Comparison of ENCODE assay signal across 18 mouse cellular contexts in genomic region chr8:61436586-61437304, GRCm38 (mm10). TPM values are rescaled to one million over a fixed set of nuclear protein-coding genes. Genes with fewer than 3 reads are reported as not detected.
DNase-seq lines count a peak whose midpoint lies in the region; ATAC-seq and TF ChIP-seq lines count a peak whose summit lies in the region.
"Had no signal": no experiment of that assay in that cellular context is flagged by ENCODE, and none has a peak within 500 bp of the region (broad histone marks: within the 10 kb centered on the region; RNA-seq: fewer than 3 reads in every experiment).

No protein-coding gene starts in this region.

- DNase-seq in hindbrain, embryonic 11.5 days (ENCODE audit: low spot score) = no peak
- no peak for DNase-seq in hindbrain, embryonic 14.5 days (ENCODE audit: low spot score)
- DNase-seq in lung, postnatal 25 days (ENCODE audit: low spot score) = no peak
- DNase-seq in midbrain, postnatal 0 days (ENCODE audit: low spot score) = no peak
- no peak for DNase-seq in left cerebral cortex, postnatal 25 days (ENCODE audit: low spot score in 2 of 2)
- DNase-seq: adrenal gland, postnatal 36 days; cerebellum, postnatal 14 days; liver, embryonic 13.5 days; right cerebral cortex, adult 18-20 months; thymus, postnatal 36 days had no signal

- H3K4me2 ChIP-seq in hindbrain, embryonic 11.5 days (replicated peaks; ENCODE audit: low read depth, low read length) = no peak overlapping the region
- H3K4me2 ChIP-seq in hindbrain, embryonic 14.5 days (replicated peaks) = no peak overlapping the region
- no peak overlapping the region for H3K4me2 ChIP-seq in lung, embryonic 16.5 days (ENCODE audit: low read depth, low read length)
- no peak overlapping the region for H3K4me2 ChIP-seq in hindbrain, embryonic 13.5 days
- no peak overlapping the region for H3K4me2 ChIP-seq in midbrain, postnatal 0 days (ENCODE audit: low read depth, low read length, poor library complexity, severe bottlenecking)
- H3K4me2 ChIP-seq: forebrain, embryonic 15.5 days; heart, embryonic 15.5 days; liver, embryonic 13.5 days had no signal

- WGBS in hindbrain, embryonic 11.5 days = 45% methylated on average over 9 of the region's 9 CpGs
- WGBS in hindbrain, embryonic 14.5 days = 41% methylated on average over 9 of the region's 9 CpGs
- WGBS in lung, embryonic 16.5 days = 39% methylated on average over 9 of the region's 9 CpGs
- WGBS in hindbrain, embryonic 13.5 days = 43% methylated on average over 9 of the region's 9 CpGs
- WGBS in midbrain, postnatal 0 days = 24% methylated on average over 9 of the region's 9 CpGs

- intact Hi-C loops in left cerebral cortex, postnatal 25 days (cut with DNase I) = no loop called here

- H3K27ac ChIP-seq in hindbrain, embryonic 11.5 days (ENCODE audit: low read depth, low read length) = no peak overlapping the region
- no peak overlapping the region for H3K27ac ChIP-seq in hindbrain, embryonic 14.5 days
- H3K27ac ChIP-seq in lung, embryonic 16.5 days (ENCODE audit: low read length) = no peak overlapping the region
- H3K27ac ChIP-seq in hindbrain, embryonic 13.5 days = 0 out of 2 replicates have a peak overlapping the region, but pooled peaks have one; percentile 15
- no peak overlapping the region for H3K27ac ChIP-seq in midbrain, postnatal 0 days (ENCODE audit: low read depth, low read length)
- H3K27ac ChIP-seq: forebrain, embryonic 15.5 days; heart, embryonic 15.5 days; kidney, postnatal 0 days; liver, embryonic 13.5 days; stomach, postnatal 0 days had no signal

- H3K9me3 ChIP-seq in hindbrain, embryonic 11.5 days (ENCODE audit: control insufficient read depth, low read length) = no peaks in the 10 kb centered on the region
- H3K9me3 ChIP-seq in hindbrain, embryonic 14.5 days (ENCODE audit: control insufficient read depth, low read length) = 0 out of 2 replicates have a peak, but pooled peaks cover 3% of the 10 kb centered on the region
- H3K9me3 ChIP-seq in lung, embryonic 16.5 days (ENCODE audit: control insufficient read depth, low read length) = no peaks in the 10 kb centered on the region
- H3K9me3 ChIP-seq in hindbrain, embryonic 13.5 days = peaks cover 7% of the 10 kb centered on the region; the same call in 1 of the 2 replicates
- H3K9me3 ChIP-seq in midbrain, postnatal 0 days (ENCODE audit: low read length) = no peaks in the 10 kb centered on the region
- H3K9me3 ChIP-seq: forebrain, embryonic 15.5 days; heart, embryonic 15.5 days; liver, embryonic 13.5 days had no signal

- H3K9ac ChIP-seq in hindbrain, embryonic 11.5 days (ENCODE audit: low read depth, low read length) = no peak overlapping the region
- H3K9ac ChIP-seq in hindbrain, embryonic 14.5 days = no peak overlapping the region
- H3K9ac ChIP-seq in lung, embryonic 16.5 days (ENCODE audit: low read length) = no peak overlapping the region
- H3K9ac ChIP-seq in hindbrain, embryonic 13.5 days = no peak overlapping the region
- H3K9ac ChIP-seq in midbrain, postnatal 0 days (replicated peaks; ENCODE audit: low read length, poor library complexity, severe bottlenecking) = no peak overlapping the region
- H3K9ac ChIP-seq: forebrain, embryonic 15.5 days; heart, embryonic 15.5 days; liver, embryonic 13.5 days had no signal

- ATAC-seq in hindbrain, embryonic 11.5 days (ENCODE audit: low FRiP score) = 0 out of 2 replicates have a peak, but pooled peaks have one; percentile 2
- no peak for ATAC-seq in hindbrain, embryonic 14.5 days (ENCODE audit: low FRiP score)
- ATAC-seq in lung, embryonic 16.5 days (ENCODE audit: low read depth) = peak; percentile 62
- no peak for ATAC-seq in hindbrain, embryonic 13.5 days (ENCODE audit: low FRiP score)
- ATAC-seq in midbrain, postnatal 0 days (ENCODE audit: low FRiP score) = peak; percentile 23; the same call in 1 of the 2 replicates
- ATAC-seq in frontal cortex, adult (ENCODE audit: low TSS enrichment) = no peak
- ATAC-seq: activated CD4-positive, CD25-positive, alpha-beta regulatory T cell, adult 4 months; forebrain, embryonic 15.5 days had no signal

- no peaks in the 10 kb centered on the region for H3K27me3 ChIP-seq in hindbrain, embryonic 11.5 days (ENCODE audit: control insufficient read depth, insufficient read depth, low read length)
- H3K27me3 ChIP-seq in hindbrain, embryonic 14.5 days (ENCODE audit: control insufficient read depth, insufficient read depth, low read length) = no peaks in the 10 kb centered on the region
- H3K27me3 ChIP-seq in lung, embryonic 16.5 days (ENCODE audit: control insufficient read depth, insufficient read depth, low read depth, low read length) = no peaks in the 10 kb centered on the region
- H3K27me3 ChIP-seq in hindbrain, embryonic 13.5 days = no peaks in the 10 kb centered on the region
- H3K27me3 ChIP-seq in midbrain, postnatal 0 days (ENCODE audit: insufficient read depth, low read length) = no peaks in the 10 kb centered on the region
- H3K27me3 ChIP-seq: forebrain, embryonic 15.5 days; heart, embryonic 15.5 days; liver, embryonic 13.5 days had no signal

- TF ChIP-seq CTCF in midbrain, postnatal 0 days (IDR thresholded peaks at IDR 0.05) = no peak

- H3K36me3 ChIP-seq in hindbrain, embryonic 11.5 days (ENCODE audit: control insufficient read depth, insufficient read depth, low read length) = no peaks in the 10 kb centered on the region
- H3K36me3 ChIP-seq in hindbrain, embryonic 14.5 days (replicated peaks; ENCODE audit: control insufficient read depth, insufficient read depth) = no peaks in the 10 kb centered on the region
- H3K36me3 ChIP-seq in lung, embryonic 16.5 days (ENCODE audit: control insufficient read depth, insufficient read depth, low read length) = no peaks in the 10 kb centered on the region
- H3K36me3 ChIP-seq in hindbrain, embryonic 13.5 days = no peaks in the 10 kb centered on the region
- H3K36me3 ChIP-seq in midbrain, postnatal 0 days (ENCODE audit: insufficient read depth, low read length) = no peaks in the 10 kb centered on the region
- H3K36me3 ChIP-seq: forebrain, embryonic 15.5 days; heart, embryonic 15.5 days; liver, embryonic 13.5 days had no signal

- peaks cover 3% of the 10 kb centered on the region for H3K4me1 ChIP-seq in hindbrain, embryonic 11.5 days (replicated peaks; ENCODE audit: control insufficient read depth, insufficient read depth, low read length)
- 0 out of 2 replicates have a peak, but pooled peaks cover 8% of the 10 kb centered on the region for H3K4me1 ChIP-seq in hindbrain, embryonic 14.5 days (replicated peaks; ENCODE audit: control insufficient read depth, insufficient read depth, low read length)
- peaks cover 2% of the 10 kb centered on the region; the same call in 1 of the 2 replicates for H3K4me1 ChIP-seq in lung, embryonic 16.5 days (replicated peaks; ENCODE audit: control insufficient read depth, insufficient read depth, low read length)
- peaks cover 12% of the 10 kb centered on the region for H3K4me1 ChIP-seq in hindbrain, embryonic 13.5 days (replicated peaks)
- H3K4me1 ChIP-seq in midbrain, postnatal 0 days (ENCODE audit: insufficient read depth, low read length) = no peaks in the 10 kb centered on the region
- H3K4me1 ChIP-seq: forebrain, embryonic 15.5 days; heart, embryonic 15.5 days; liver, embryonic 13.5 days had no signal

- H3K4me3 ChIP-seq in hindbrain, embryonic 11.5 days (ENCODE audit: low read depth, low read length) = no peak overlapping the region
- no peak overlapping the region for H3K4me3 ChIP-seq in hindbrain, embryonic 14.5 days (replicated peaks; ENCODE audit: low read length)
- H3K4me3 ChIP-seq in lung, embryonic 16.5 days (ENCODE audit: low read length) = no peak overlapping the region
- no peak overlapping the region for H3K4me3 ChIP-seq in hindbrain, embryonic 13.5 days
- no peak overlapping the region for H3K4me3 ChIP-seq in midbrain, postnatal 0 days (ENCODE audit: low read depth, low read length)
- H3K4me3 ChIP-seq: forebrain, embryonic 15.5 days; heart, embryonic 15.5 days; liver, embryonic 13.5 days had no signal

RNA-seq across cellular contexts. Expression of gene Cbr4, which starts 50.8 kb away (rescaled TPM):
- polyA plus RNA-seq in hindbrain, embryonic 11.5 days (2014; fragmentation: Nextera tagmentation; extraction: Ambion mirVana) = 29.8 and 31.8 TPM in 2 replicates
- 16.0 and 22.4 TPM in 2 replicates for polyA plus RNA-seq in hindbrain, embryonic 14.5 days (2014; fragmentation: Nextera tagmentation; extraction: Ambion mirVana)
- 32.3 and 33.3 TPM in 2 replicates for polyA plus RNA-seq in lung, embryonic 16.5 days (2015; fragmentation: Nextera tagmentation; extraction: Ambion mirVana)
- polyA plus RNA-seq in hindbrain, embryonic 13.5 days (2015; fragmentation: Nextera tagmentation; extraction: Ambion mirVana) = 21.7 and 23.0 TPM in 2 replicates
- total RNA-seq in midbrain, postnatal 0 days (2014; rRNA removed) = 8.8 TPM in 2 replicates
- polyA plus RNA-seq in midbrain, postnatal 0 days (2015; fragmentation: Nextera tagmentation; extraction: Ambion mirVana) = 19.2 and 20.2 TPM in 2 replicates
- 10 to 100 TPM; 21.3 to 21.5 TPM for total RNA-seq in left cerebral cortex, postnatal 25 days (2021)

Comparison
In these comparisons a context has a peak if more than half of its experiments do, and no peak if none do; other contexts are left out.
1. ATAC-seq: peak in hindbrain, embryonic 11.5 days (single experiment), lung, embryonic 16.5 days (single experiment) and midbrain, postnatal 0 days (single experiment); none in hindbrain, embryonic 14.5 days (single experiment), hindbrain, embryonic 13.5 days (single experiment) and frontal cortex, adult (single experiment).